Mouse (Mus musculus): ENCODE results near the gene Zfp280c.

Zfp280c gene

GRCm38 (mm10) chrX:48513166-48513807, 81.0 kb downstream of the Zfp280c start, which contains the start of gene Aifm1:
TSS of gene Aifm1 (minus strand) at chrX:48513563.
- peak; percentile 99 for DNase-seq (ENCODE audit: extremely low read depth, insufficient read length, low spot score)

DNA sequence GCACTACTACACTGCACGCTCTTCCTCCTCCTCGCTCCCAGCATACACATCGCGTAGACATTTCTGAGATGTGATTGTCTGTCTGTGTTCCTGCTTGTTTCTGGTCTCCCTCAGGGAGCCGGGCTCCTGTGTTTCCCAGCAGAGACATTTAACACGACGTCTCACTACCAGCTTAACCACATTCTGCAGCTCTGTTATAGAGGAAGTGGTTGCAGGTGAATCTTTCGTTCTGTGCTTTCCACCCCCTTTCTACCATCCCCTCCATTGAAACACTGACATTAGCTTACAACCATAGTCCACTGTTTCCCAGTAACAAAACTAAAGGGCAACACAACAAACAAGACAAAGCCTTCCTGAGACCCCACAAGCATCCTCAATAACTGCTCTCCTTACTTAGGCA, 100.5 kb downstream of the Zfp280c start:
- no peak for DNase-seq (ENCODE audit: extremely low read depth, insufficient read length, low spot score)
